In the genomic region with DNA sequence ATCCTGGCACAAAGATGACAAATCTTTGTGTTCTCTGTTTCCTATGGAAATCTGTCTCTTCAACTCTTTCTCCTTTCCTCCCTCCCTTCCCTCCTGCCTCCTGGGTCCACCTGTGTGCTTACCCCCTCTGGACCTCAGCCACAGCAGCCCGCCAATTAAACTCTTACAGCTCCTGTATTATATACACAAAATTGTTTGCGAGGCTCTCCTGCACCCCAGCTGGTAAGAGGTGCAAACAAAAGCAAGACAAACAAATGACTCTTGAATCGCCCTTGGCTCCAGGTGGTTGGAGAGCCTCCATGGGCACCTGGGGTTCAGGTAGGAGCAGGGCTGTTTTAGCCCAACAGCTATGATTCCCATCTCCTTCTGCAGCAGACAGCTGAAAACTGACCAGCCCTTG, we compare ENCODE assay signal across 24 mouse cellular contexts.
"Had no signal": no experiment of that assay in that cellular context is flagged by ENCODE, and none has a peak within 500 bp of the region (broad histone marks: within the 10 kb centered on the region; RNA-seq: fewer than 3 reads in every experiment).

No protein-coding gene starts in this region.

- H3K27me3 ChIP-seq: heart, embryonic 12.5 days; intestine, embryonic 15.5 days; limb, embryonic 12.5 days had no signal

- ATAC-seq: forebrain, postnatal 0 days; hindbrain, embryonic 16.5 days; inflammation-experienced regulatory T-cells, adult 6 months; intestine, embryonic 15.5 days; intestine, postnatal 0 days had no signal

- H3K9ac ChIP-seq: forebrain, postnatal 0 days; heart, embryonic 12.5 days; hindbrain, embryonic 12.5 days; hindbrain, embryonic 14.5 days; intestine, embryonic 15.5 days; limb, embryonic 12.5 days had no signal

- H3K9me3 ChIP-seq: heart, embryonic 12.5 days; hindbrain, embryonic 10.5 days; intestine, embryonic 15.5 days; limb, embryonic 10.5 days; limb, embryonic 12.5 days had no signal

- H3K27ac ChIP-seq: heart, adult 2 months; hindbrain, embryonic 10.5 days; hindbrain, embryonic 12.5 days; hindbrain, embryonic 14.5 days; intestine, embryonic 15.5 days; layer of hippocampus, adult 2 months; left cerebral cortex, adult 2 months; limb, embryonic 10.5 days; limb, embryonic 12.5 days had no signal

- H3K36me3 ChIP-seq: heart, embryonic 12.5 days; hindbrain, embryonic 10.5 days; hindbrain, embryonic 12.5 days; intestine, embryonic 15.5 days; limb, embryonic 10.5 days; limb, embryonic 12.5 days had no signal

- H3K4me3 ChIP-seq: heart, adult 2 months; heart, embryonic 12.5 days; hindbrain, embryonic 10.5 days; hindbrain, embryonic 12.5 days; intestine, embryonic 15.5 days; layer of hippocampus, adult 2 months; left cerebral cortex, adult 2 months; limb, embryonic 10.5 days; limb, embryonic 12.5 days had no signal

- H3K4me2 ChIP-seq: heart, embryonic 12.5 days; hindbrain, embryonic 12.5 days; hindbrain, embryonic 14.5 days; intestine, embryonic 15.5 days; limb, embryonic 12.5 days had no signal

- DNase-seq: forebrain, postnatal 0 days; gastrocnemius, postnatal 14 days; gastrocnemius, postnatal 36 days; heart, adult 11 months; heart, adult 2 months; heart, postnatal 10 days; heart, postnatal 4 days; kidney, adult 18-20 months; kidney, adult 8-10 months; kidney, postnatal 10 days; kidney, postnatal 25 days; kidney, postnatal 4 days had no signal

- H3K4me1 ChIP-seq: heart, embryonic 12.5 days had no signal
